Mouse (Mus musculus) spleen, adult 12 weeks (tissue): Measurements from ENCODE around the gene Rnft2.

Source experiments
- DNase-seq: peaks from one replicate; pipeline ENCODE4 v3.0.0; 2022; ENCODE audit warnings: low spot score

The Rnft2 gene

GRCm38 (mm10) chr5:118250987-118251386 is 6.1 kb upstream of the Rnft2 start:
- DNase-seq: no peak

- DNase-seq: no peak
Measured at GRCm38 (mm10) chr5:118247378-118247777, 2.5 kb upstream of the Rnft2 start.

GRCm38 (mm10) chr5:118245606-118246308 is 841 bp upstream of the Rnft2 start:
- no peak for DNase-seq

GRCm38 (mm10) chr5:118239671-118240070 is 5.2 kb downstream of the Rnft2 start:
- no peak for DNase-seq

- no peak for DNase-seq
Measured at GRCm38 (mm10) chr5:118236891-118237290, 8.0 kb downstream of the Rnft2 start.

- no peak for DNase-seq
Measured at GRCm38 (mm10) chr5:118230071-118230611, 14.8 kb downstream of the Rnft2 start.

- no peak for DNase-seq
Measured at GRCm38 (mm10) chr5:118223142-118223757, 21.7 kb downstream of the Rnft2 start.

GRCm38 (mm10) chr5:118217410-118217809 is 27.5 kb downstream of the Rnft2 start:
- DNase-seq: no peak

- DNase-seq: no peak
Measured at GRCm38 (mm10) chr5:118214418-118215154, 30.3 kb downstream of the Rnft2 start.

- DNase-seq: no peak
Measured at GRCm38 (mm10) chr5:118214012-118214411, 30.9 kb downstream of the Rnft2 start.

- DNase-seq: no peak
Measured at GRCm38 (mm10) chr5:118205852-118206251, 39.1 kb downstream of the Rnft2 start.

GRCm38 (mm10) chr5:118204675-118205440 is 40.1 kb downstream of the Rnft2 start:
- no peak for DNase-seq

- no peak for DNase-seq
Measured at GRCm38 (mm10) chr5:118199670-118200069, 45.2 kb downstream of the Rnft2 start.

- DNase-seq: no peak
Measured at GRCm38 (mm10) chr5:118197421-118197820, 47.5 kb downstream of the Rnft2 start.

GRCm38 (mm10) chr5:118192221-118192620 is 52.7 kb downstream of the Rnft2 start:
- no peak for DNase-seq

GRCm38 (mm10) chr5:118190491-118190890 is 54.4 kb downstream of the Rnft2 start:
- no peak for DNase-seq

- no peak for DNase-seq
Measured at GRCm38 (mm10) chr5:118188356-118188755, 56.6 kb downstream of the Rnft2 start.

GRCm38 (mm10) chr5:118186903-118187633 is 57.8 kb downstream of the Rnft2 start:
- no peak for DNase-seq

GRCm38 (mm10) chr5:118177640-118178039 is 67.3 kb downstream of the Rnft2 start:
- no peak for DNase-seq

- no peak for DNase-seq
Measured at GRCm38 (mm10) chr5:118175137-118175536, 69.8 kb downstream of the Rnft2 start.

- DNase-seq: no peak
Measured at GRCm38 (mm10) chr5:118174310-118175009, 70.5 kb downstream of the Rnft2 start.
